Mouse (Mus musculus) lung, postnatal 0 days (tissue): ENCODE data around the gene Gzmd. TPM values are rescaled to one million over a fixed set of nuclear protein-coding genes. Genes with fewer than 3 reads are reported as not detected.

Experiments used
- ATAC-seq: fragments of 200-750 bp; cut with Nextera tagmentation; 2 replicates; pipeline ENCODE4 v1.8.0; 2017; ENCODE audit warnings: moderate library complexity
- DNase-seq: peaks from one replicate; pipeline ENCODE4 v3.0.0-alpha.2; 2016; ENCODE audit warnings: low spot score
- H3K27ac ChIP-seq: fragments of 300-500 bp; sonication (generic); 2 replicates; pipeline ENCODE4 v1.5.1; 2014; ENCODE audit warnings: antibody characterized with exemption, mild to moderate bottlenecking, low read length, mixed read lengths
- H3K27me3 ChIP-seq: fragments of 300-500 bp; sonication (generic); replicated peaks from 2 replicates; pipeline ENCODE4 v1.6.1; 2014; ENCODE audit warnings: low read length, mixed read lengths; ENCODE audit not compliant: insufficient read depth
- H3K36me3 ChIP-seq: fragments of 300-500 bp; sonication (generic); 2 replicates; pipeline ENCODE4 v1.6.1; 2014; ENCODE audit warnings: low read length, mixed read lengths; ENCODE audit not compliant: insufficient read depth
- H3K4me1 ChIP-seq: fragments of 300-500 bp; sonication (generic); 2 replicates; pipeline ENCODE4 v1.6.1; 2014; ENCODE audit warnings: antibody characterized with exemption, low read depth, low read length, mixed read lengths; ENCODE audit not compliant: insufficient read depth
- H3K4me2 ChIP-seq: fragments of 300-500 bp; sonication (generic); replicated peaks from 2 replicates; pipeline ENCODE4 v1.6.1; 2014; ENCODE audit warnings: low read depth, mild to moderate bottlenecking, low read length, moderate library complexity, mixed read lengths
- H3K4me3 ChIP-seq: fragments of 300-500 bp; sonication (generic); 2 replicates; pipeline ENCODE4 v1.5.1; 2014; ENCODE audit warnings: low read depth, low read length
- H3K9ac ChIP-seq: fragments of 300-500 bp; sonication (generic); replicated peaks from 2 replicates; pipeline ENCODE4 v1.6.1; 2014; ENCODE audit warnings: low read depth, mild to moderate bottlenecking
- H3K9me3 ChIP-seq: fragments of 300-500 bp; sonication (generic); 2 replicates; pipeline ENCODE4 v1.6.1; 2016; ENCODE audit warnings: low read length, mixed read lengths
- CTCF ChIP-seq: IDR thresholded peaks from 2 replicates; pipeline ENCODE4 v1.5.1; 2016; ENCODE audit warnings: antibody characterized with exemption, mild to moderate bottlenecking
- EP300 ChIP-seq: IDR thresholded peaks from 2 replicates; pipeline ENCODE4 v1.6.1; 2016; ENCODE audit warnings: antibody characterized with exemption, mild to moderate bottlenecking, control low read depth
- WGBS: fragments of 180-500 bp; shearing (Covaris S2); extraction: QIAGEN DNeasy Blood & Tissue Kit; methylation state at CpG from one replicate; pipeline ENCODE4 v1.1.7; 2014; 5-methylcytosine and 5-hydroxymethylcytosine counted together
- microRNA-seq: library from miRNA; unstranded; fragments of <30 nt; microRNA quantifications from one replicate; pipeline ENCODE4, GENCODE M21; 2016
- polyA plus RNA-seq: library from polyadenylated mRNA; unstranded; fragments of >200 nt; fragmentation: Nextera tagmentation; extraction: Ambion mirVana; gene quantifications from 2 replicates; pipeline ENCODE4 v1.2.1, GENCODE M21; 2015

Gzmd gene
- polyA plus RNA-seq, 1 experiment from 2014 or later, result not detected

GRCm38 (mm10) chr14:56093353-56093752 lies 39.1 kb downstream of the Gzmd start:
- Histone ChIP-seq H3K4me2 (no peak overlapping the region), H3K36me3 (no peaks in the 10 kb centered on the region), H3K27ac (no peak overlapping the region), H3K4me1 (no peaks in the 10 kb centered on the region), H3K27me3 (no peaks in the 10 kb centered on the region), H3K4me3 (no peak overlapping the region), H3K9me3 (no peaks in the 10 kb centered on the region), H3K9ac (no peak overlapping the region)
- TF ChIP-seq EP300, result no peak
- TF ChIP-seq CTCF, result no peak
- WGBS, result 51% methylated on average over 2 of the region's 2 CpGs
- ATAC-seq (no peak), DNase-seq (no peak)

GRCm38 (mm10) chr14:56086711-56087110 lies 45.7 kb downstream of the Gzmd start:
- H3K4me2 ChIP-seq, result no peak overlapping the region
- H3K9me3 ChIP-seq, result no peaks in the 10 kb centered on the region
- H3K27ac ChIP-seq, result no peak overlapping the region
- DNase-seq (no peak), ATAC-seq (no peak)
- WGBS, result 68% methylated on average over 3 of the region's 3 CpGs
- no peak overlapping the region for H3K9ac ChIP-seq
- no peaks in the 10 kb centered on the region for H3K36me3 ChIP-seq
- H3K27me3 ChIP-seq, result no peaks in the 10 kb centered on the region
- no peaks in the 10 kb centered on the region for H3K4me1 ChIP-seq
- H3K4me3 ChIP-seq, result no peak overlapping the region
- TF ChIP-seq CTCF, result no peak
- no peak for TF ChIP-seq EP300

- Histone ChIP-seq H3K27me3 (no peaks in the 10 kb centered on the region), H3K9me3 (no peaks in the 10 kb centered on the region), H3K4me1 (no peaks in the 10 kb centered on the region), H3K4me3 (no peak within 1 kb of the TSS), H3K4me2 (no peak within 1 kb of the TSS), H3K9ac (no peak within 1 kb of the TSS), H3K27ac (no peak within 1 kb of the TSS), H3K36me3 (no peaks in the 10 kb centered on the region)
- no peak for TF ChIP-seq CTCF
- no peak for TF ChIP-seq EP300
- ATAC-seq (no peak), DNase-seq (no peak)
- 90% methylated on average over 2 of the region's 2 CpGs for WGBS
These were observed 47.2 kb downstream of the Gzmd start, which contains the start of gene Mcpt8 for GRCm38 (mm10) chr14:56085167-56085566. Gene Mcpt8 (minus strand): TSS chr14:56085273.

GRCm38 (mm10) chr14:56082016-56082415 lies 50.4 kb downstream of the Gzmd start:
- Histone ChIP-seq H3K27me3 (no peaks in the 10 kb centered on the region), H3K36me3 (no peaks in the 10 kb centered on the region), H3K27ac (no peak overlapping the region), H3K9me3 (no peaks in the 10 kb centered on the region), H3K4me1 (no peaks in the 10 kb centered on the region), H3K4me3 (no peak overlapping the region), H3K9ac (no peak overlapping the region), H3K4me2 (no peak overlapping the region)
- ATAC-seq (no peak), DNase-seq (no peak)
- TF ChIP-seq CTCF, result no peak
- TF ChIP-seq EP300, result no peak
- 85% methylated on average over 4 of the region's 4 CpGs for WGBS

Small RNA genes lying within 50 kb of the gene (microRNA-seq; reads per million reads assigned to microRNA genes)
- not detected for gene Mir6949

Other genes with a start within 250 kb of the Gzmd start
- 0.26 and 0.44 TPM in 2 replicates for gene Cbln3, start 248.2 kb downstream of the Gzmd start, polyA plus RNA-seq
- gene Khnyn, start 247.7 kb downstream of the Gzmd start, polyA plus RNA-seq, result 10.1 and 11.7 TPM in 2 replicates
- 43.0 and 46.3 TPM in 2 replicates for gene Sdr39u1, start 232.3 kb downstream of the Gzmd start, polyA plus RNA-seq
- 7.6 and 10.4 TPM in 2 replicates for gene Cma1, start 187.9 kb downstream of the Gzmd start, polyA plus RNA-seq
- not detected in 2 replicates for gene Cma2, start 181.6 kb downstream of the Gzmd start, polyA plus RNA-seq
- not detected in 2 replicates for gene Mcpt1, start 114.6 kb downstream of the Gzmd start, polyA plus RNA-seq
- gene Mcpt9, start 102.1 kb downstream of the Gzmd start, polyA plus RNA-seq, result not detected in 2 replicates
- 0.13 TPM in 1 of 2 replicates, not detected in the other for gene Mcpt2, start 90.6 kb downstream of the Gzmd start, polyA plus RNA-seq
- gene Mcpt4, start 70.3 kb downstream of the Gzmd start, polyA plus RNA-seq, result 0.54 and 1.5 TPM in 2 replicates
- gene Mcpt8, start 47.3 kb downstream of the Gzmd start, polyA plus RNA-seq, result 5.0 and 5.6 TPM in 2 replicates
- gene Ctsg, start 30.0 kb downstream of the Gzmd start, polyA plus RNA-seq, result 0.29 and 0.31 TPM in 2 replicates
- not detected in 2 replicates for gene Gzme, start 12.0 kb downstream of the Gzmd start, polyA plus RNA-seq
- gene Gzmg, start 27.0 kb upstream of the Gzmd start, polyA plus RNA-seq, result not detected in 2 replicates
- not detected in 2 replicates for gene Gzmn, start 42.0 kb upstream of the Gzmd start, polyA plus RNA-seq
- gene Gzmf, start 78.8 kb upstream of the Gzmd start, polyA plus RNA-seq, result not detected in 2 replicates
- gene Gzmc, start 102.0 kb upstream of the Gzmd start, polyA plus RNA-seq, result not detected in 2 replicates
- gene Gzmb, start 129.7 kb upstream of the Gzmd start, polyA plus RNA-seq, result 1.4 TPM in 2 replicates
- gene Atp12a, start 232.5 kb upstream of the Gzmd start, polyA plus RNA-seq, result 1.7 and 1.8 TPM in 2 replicates